ENCODE assay signal across 11 mouse cellular contexts in the genomic region with DNA sequence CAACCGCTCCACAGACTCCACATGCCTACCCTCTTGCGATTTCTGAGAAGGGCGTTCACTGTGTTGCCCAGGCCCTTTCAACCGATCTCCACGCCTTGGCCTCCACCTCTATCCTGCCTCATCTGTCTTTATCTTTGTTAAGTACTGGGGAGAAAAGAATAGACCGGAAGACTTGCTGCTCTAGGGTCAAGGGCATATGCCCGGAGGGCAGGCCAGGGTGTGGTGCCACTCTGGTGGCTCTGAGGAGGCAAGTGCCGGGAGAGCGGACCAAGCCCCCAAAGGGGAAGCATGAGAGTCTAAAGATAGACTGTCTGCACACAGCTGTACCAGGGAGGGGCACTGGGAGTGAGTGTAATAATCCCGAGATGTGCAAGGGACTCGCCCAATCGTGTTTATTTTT. TPM values are rescaled to one million over a fixed set of nuclear protein-coding genes. Genes with fewer than 3 reads are reported as not detected.
DNase-seq lines count a peak whose midpoint lies in the region; ATAC-seq and TF ChIP-seq lines count a peak whose summit lies in the region.
"Had no signal": no experiment of that assay in that cellular context is flagged by ENCODE, and none has a peak within 500 bp of the region (broad histone marks: within the 10 kb centered on the region; RNA-seq: fewer than 3 reads in every experiment).

No protein-coding gene starts in this region.

- no peaks in the 10 kb centered on the region for H3K36me3 ChIP-seq in kidney, embryonic 14.5 days (ENCODE audit: control insufficient read depth, insufficient read depth, low read length)
- no peaks in the 10 kb centered on the region for H3K36me3 ChIP-seq in G1E (replicated peaks)
- H3K36me3 ChIP-seq in liver, embryonic 11.5 days (ENCODE audit: control insufficient read depth, insufficient read depth, low read length), result no peaks in the 10 kb centered on the region

- peak overlapping the region; percentile 7; the same call in 1 of the 2 replicates for H3K27ac ChIP-seq in kidney, embryonic 14.5 days (ENCODE audit: low read depth, low read length)
- no peak overlapping the region for H3K27ac ChIP-seq in liver, embryonic 11.5 days (ENCODE audit: low read depth, low read length)
- no peak overlapping the region for H3K27ac ChIP-seq in layer of hippocampus, adult 2 months

- H3K9me3 ChIP-seq in kidney, embryonic 14.5 days (ENCODE audit: control insufficient read depth, low read length), result no peaks in the 10 kb centered on the region
- H3K9me3 ChIP-seq in G1E (replicated peaks), result no peaks in the 10 kb centered on the region
- H3K9me3 ChIP-seq in liver, embryonic 11.5 days (ENCODE audit: control insufficient read depth, low read length), result no peaks in the 10 kb centered on the region

- no peak for ATAC-seq in kidney, embryonic 14.5 days (ENCODE audit: low FRiP score, low TSS enrichment)
- peak; percentile 71 for ATAC-seq in G1E (ENCODE audit: extremely low read depth, insufficient number of reproducible peaks, low FRiP score, poor library complexity, severe bottlenecking)
- peak; percentile 85 for ATAC-seq in liver, embryonic 11.5 days (replicated peaks; ENCODE audit: low FRiP score)

- no peak overlapping the region for H3K9ac ChIP-seq in kidney, embryonic 14.5 days (ENCODE audit: low read depth, low read length)
- no peak overlapping the region for H3K9ac ChIP-seq in liver, embryonic 11.5 days (ENCODE audit: low read depth, low read length)

- DNase-seq in kidney, adult 11 months, result no peak
- DNase-seq in G1E (ENCODE audit: low spot score), result peak; percentile 45
- DNase-seq in heart, adult 8-10 months (ENCODE audit: low spot score), result peak; percentile 55
- DNase-seq in liver, embryonic 11.5 days (ENCODE audit: low spot score), result no peak
- no peak for DNase-seq in layer of hippocampus, adult 2 months (ENCODE audit: low spot score in 2 of 2)
- no peak for DNase-seq in retina, embryonic 14.5 days (ENCODE audit: low spot score)
- no peak for DNase-seq in adrenal gland, postnatal 25 days
- DNase-seq: adrenal gland, postnatal 10 days; cerebellum, adult 9-11 months; thymus, postnatal 25 days had no signal

- no peaks in the 10 kb centered on the region for H3K27me3 ChIP-seq in kidney, embryonic 14.5 days (ENCODE audit: control insufficient read depth, insufficient read depth, low read length)
- no peaks in the 10 kb centered on the region for H3K27me3 ChIP-seq in G1E (ENCODE audit: insufficient read depth, low read length)
- H3K27me3 ChIP-seq in liver, embryonic 11.5 days (replicated peaks; ENCODE audit: control insufficient read depth, insufficient read depth, low read length), result no peaks in the 10 kb centered on the region

- no peak overlapping the region for H3K4me3 ChIP-seq in kidney, embryonic 14.5 days (ENCODE audit: low read length)
- H3K4me3 ChIP-seq in G1E (ENCODE audit: low read depth, low read length), result peak overlapping the region; percentile 62; the same call in 1 of the 2 replicates
- H3K4me3 ChIP-seq in liver, embryonic 11.5 days (ENCODE audit: low read depth, low read length), result no peak overlapping the region
- H3K4me3 ChIP-seq in layer of hippocampus, adult 2 months, result no peak overlapping the region

- H3K4me2 ChIP-seq in kidney, embryonic 14.5 days (replicated peaks; ENCODE audit: low read depth, low read length), result no peak overlapping the region
- H3K4me2 ChIP-seq in liver, embryonic 11.5 days, result peak overlapping the region; percentile 20; the same call in 1 of the 2 replicates

- peaks cover 23% of the 10 kb centered on the region for H3K4me1 ChIP-seq in kidney, embryonic 14.5 days (ENCODE audit: control insufficient read depth, insufficient read depth, low read length)
- peaks cover 65% of the 10 kb centered on the region for H3K4me1 ChIP-seq in G1E (ENCODE audit: insufficient read depth, low read depth, low read length)
- peaks cover 3% of the 10 kb centered on the region; the same call in 1 of the 2 replicates for H3K4me1 ChIP-seq in liver, embryonic 11.5 days (replicated peaks; ENCODE audit: control insufficient read depth, insufficient read depth, low read length)

- TF ChIP-seq CTCF in G1E (IDR thresholded peaks at IDR 0.05; ENCODE audit: low read depth, low read length), result no peak
- no peak for TF ChIP-seq CTCF in layer of hippocampus, adult 2 months (conservative IDR thresholded peaks at IDR 0.05)

- 41% methylated on average over 12 of the region's 12 CpGs for WGBS in kidney, embryonic 14.5 days
- 53% methylated on average over 12 of the region's 12 CpGs for WGBS in liver, embryonic 11.5 days

RNA-seq across cellular contexts. Expression of a gene that starts 40.7 kb away (rescaled TPM):
- 56.3 and 74.5 TPM in 2 replicates for polyA plus RNA-seq in kidney, embryonic 14.5 days (2014; fragmentation: Nextera tagmentation; extraction: Ambion mirVana)
- total RNA-seq in G1E (2014; fragmentation: Nextera tagmentation) (35.2 and 38.5 TPM in 2 replicates), G1E (2017) (20.2 and 20.9 TPM in 2 replicates)
- polyA plus RNA-seq in G1E (2012), result 4.8 and 6.2 TPM in 2 replicates
- 10 to 100 TPM; 11.5 to 13.3 (median 12.3) TPM for total RNA-seq in heart, adult 8-10 months (2022)
- 49.7 and 51.5 TPM in 2 replicates for polyA plus RNA-seq in liver, embryonic 11.5 days (2014; fragmentation: Nextera tagmentation; extraction: Ambion mirVana)
- 10 to 100 TPM; 18.4 to 19.3 TPM for total RNA-seq in layer of hippocampus, adult 2 months (2021)
- 26.4 and 36.9 TPM in 2 replicates for total RNA-seq in adrenal gland, postnatal 25 days (2021)

Comparison
In these comparisons a context has a peak if more than half of its experiments do, and no peak if none do; other contexts are left out.
1. DNase-seq: peak in G1E (single experiment) and heart, adult 8-10 months (single experiment); none in kidney, adult 11 months (single experiment), liver, embryonic 11.5 days (single experiment), layer of hippocampus, adult 2 months (0 of 2), retina, embryonic 14.5 days (single experiment) and adrenal gland, postnatal 25 days (single experiment).